Mouse (Mus musculus) erythroblast, embryonic 14.5 days (primary cell): Measurements from ENCODE around the gene Kif6. TPM values are rescaled to one million over a fixed set of nuclear protein-coding genes. Genes with fewer than 3 reads are reported as not detected.

Source experiments
- H3K27me3 ChIP-seq: 2 replicates; pipeline ENCODE4 v1.6.1; 2012; ENCODE audit warnings: inconsistent platforms; ENCODE audit not compliant: control insufficient read depth
- H3K36me3 ChIP-seq: 2 replicates; pipeline ENCODE4 v1.6.1; 2012; ENCODE audit warnings: mild to moderate bottlenecking, inconsistent platforms; ENCODE audit not compliant: control insufficient read depth
- H3K4me1 ChIP-seq: 2 replicates; pipeline ENCODE4 v1.6.1; 2012; ENCODE audit warnings: inconsistent platforms; ENCODE audit not compliant: control insufficient read depth
- H3K4me3 ChIP-seq: replicated peaks from 2 replicates; pipeline ENCODE3; 2012; ENCODE audit warnings: moderate library complexity, mild to moderate bottlenecking, inconsistent platforms
- H3K9me3 ChIP-seq: 2 replicates; pipeline ENCODE4 v1.6.1; 2012; ENCODE audit warnings: low read length, inconsistent platforms, mixed read lengths; ENCODE audit not compliant: control insufficient read depth
- GATA1 ChIP-seq: IDR thresholded peaks from 2 replicates; pipeline ENCODE4 v1.6.1; 2012; ENCODE audit warnings: low read length, inconsistent platforms, mixed read lengths
- TAL1 ChIP-seq: IDR thresholded peaks from 3 replicates; pipeline ENCODE4 v1.6.1; 2012; ENCODE audit warnings: low read length, inconsistent platforms, mixed read lengths
- polyA plus RNA-seq: library from polyadenylated mRNA; stranded (reverse); fragments of >175 nt; gene quantifications from 2 replicates; pipeline ENCODE4 v1.2.3, GENCODE M21; 2012

Gene Kif6
- polyA plus RNA-seq, 1 experiment: not detected

GRCm38 (mm10) chr17:49813893-49814640 lies 199.1 kb downstream of the Kif6 start:
- Histone ChIP-seq H3K36me3 (no peaks in the 10 kb centered on the region), H3K4me1 (no peaks in the 10 kb centered on the region), H3K27me3 (no peaks in the 10 kb centered on the region), H3K9me3 (no peaks in the 10 kb centered on the region), H3K4me3 (no peak overlapping the region)
- TF ChIP-seq GATA1 (no peak), TAL1 (no peak)

DNA sequence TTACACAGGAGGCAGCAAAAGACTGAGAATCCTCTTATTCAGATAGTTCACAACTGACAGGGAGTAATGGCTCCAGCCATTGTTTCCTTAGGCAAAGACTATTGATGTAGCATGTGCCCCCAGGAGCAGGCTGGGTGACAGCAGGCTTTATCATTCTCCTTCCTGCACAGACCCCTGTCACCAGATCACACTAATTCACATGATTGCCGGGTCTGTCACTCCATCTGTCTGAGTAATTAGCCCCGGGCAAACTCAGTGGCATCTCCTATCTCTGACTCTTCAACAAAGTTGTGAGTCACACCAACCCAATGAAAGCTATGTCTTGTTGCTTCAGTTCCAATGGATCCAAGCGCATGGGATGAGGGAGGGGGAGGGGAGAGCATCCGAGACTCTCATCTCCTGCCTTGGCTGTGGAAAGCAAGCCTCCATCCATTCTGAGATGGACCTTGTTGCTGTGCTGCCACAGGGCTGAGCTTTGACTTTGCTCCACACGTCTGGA lies 201.2 kb downstream of the Kif6 start:
- no peak overlapping the region for H3K4me3 ChIP-seq
- TF ChIP-seq TAL1: no peak
- TF ChIP-seq GATA1: no peak
- H3K36me3 ChIP-seq: no peaks in the 10 kb centered on the region
- H3K4me1 ChIP-seq: no peaks in the 10 kb centered on the region
- no peaks in the 10 kb centered on the region for H3K27me3 ChIP-seq
- no peaks in the 10 kb centered on the region for H3K9me3 ChIP-seq

DNA sequence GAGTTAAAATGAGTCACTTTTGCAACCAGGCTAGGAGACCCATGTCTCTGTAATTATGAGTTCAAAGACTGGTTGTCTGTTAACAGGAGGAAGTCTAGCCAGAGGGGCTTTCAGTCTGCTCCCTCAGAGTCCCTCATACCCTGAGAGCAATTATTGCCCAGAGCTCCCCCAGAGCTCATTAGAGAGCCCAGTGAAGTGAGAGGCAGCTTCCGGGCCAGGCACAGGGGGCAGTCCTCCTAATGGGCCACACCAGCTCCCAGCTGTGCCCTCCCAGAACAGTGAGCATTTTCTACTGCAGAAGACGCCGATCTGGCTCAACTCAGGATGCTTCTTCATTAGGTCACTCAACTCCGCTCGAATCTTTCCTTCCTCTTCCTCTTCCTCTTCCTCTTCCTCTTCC lies 201.8 kb downstream of the Kif6 start:
- no peaks in the 10 kb centered on the region for H3K4me1 ChIP-seq
- no peaks in the 10 kb centered on the region for H3K9me3 ChIP-seq
- no peaks in the 10 kb centered on the region for H3K27me3 ChIP-seq
- H3K4me3 ChIP-seq: no peak overlapping the region
- no peaks in the 10 kb centered on the region for H3K36me3 ChIP-seq
- TF ChIP-seq TAL1 (no peak), GATA1 (no peak)

GRCm38 (mm10) chr17:49820203-49820602 lies 205.3 kb downstream of the Kif6 start:
- no peaks in the 10 kb centered on the region for H3K36me3 ChIP-seq
- no peaks in the 10 kb centered on the region for H3K4me1 ChIP-seq
- TF ChIP-seq GATA1 (no peak), TAL1 (no peak)
- no peaks in the 10 kb centered on the region for H3K9me3 ChIP-seq
- no peak overlapping the region for H3K4me3 ChIP-seq
- no peaks in the 10 kb centered on the region for H3K27me3 ChIP-seq

- Histone ChIP-seq H3K9me3 (no peaks in the 10 kb centered on the region), H3K36me3 (no peaks in the 10 kb centered on the region)
- TF ChIP-seq TAL1 (no peak), GATA1 (no peak)
Observed at GRCm38 (mm10) chr17:49824142-49824840, 209.4 kb downstream of the Kif6 start.

GRCm38 (mm10) chr17:49824841-49825450 lies 210.0 kb downstream of the Kif6 start:
- H3K27me3 ChIP-seq: no peaks in the 10 kb centered on the region
- H3K4me3 ChIP-seq: no peak overlapping the region
- H3K9me3 ChIP-seq: no peaks in the 10 kb centered on the region
- TF ChIP-seq GATA1 (no peak), TAL1 (no peak)
- no peaks in the 10 kb centered on the region for H3K36me3 ChIP-seq
- no peaks in the 10 kb centered on the region for H3K4me1 ChIP-seq

More at GRCm38 (mm10) chr17:49824142-49824840, 209.4 kb downstream of the Kif6 start:
- Histone ChIP-seq H3K4me1 (no peaks in the 10 kb centered on the region), H3K4me3 (no peak overlapping the region), H3K27me3 (no peaks in the 10 kb centered on the region)

- no peaks in the 10 kb centered on the region for H3K9me3 ChIP-seq
- no peak for TF ChIP-seq GATA1
- TF ChIP-seq TAL1: no peak
Observed at GRCm38 (mm10) chr17:49825831-49826230, 210.9 kb downstream of the Kif6 start.

GRCm38 (mm10) chr17:49831745-49832144 lies 216.8 kb downstream of the Kif6 start:
- H3K36me3 ChIP-seq: no peaks in the 10 kb centered on the region
- H3K4me3 ChIP-seq: no peak overlapping the region
- TF ChIP-seq TAL1: no peak
- TF ChIP-seq GATA1: no peak
- no peaks in the 10 kb centered on the region for H3K4me1 ChIP-seq
- no peaks in the 10 kb centered on the region for H3K27me3 ChIP-seq
- no peaks in the 10 kb centered on the region for H3K9me3 ChIP-seq

More at GRCm38 (mm10) chr17:49825831-49826230, 210.9 kb downstream of the Kif6 start:
- H3K4me1 ChIP-seq: no peaks in the 10 kb centered on the region
- no peak overlapping the region for H3K4me3 ChIP-seq
- no peaks in the 10 kb centered on the region for H3K27me3 ChIP-seq
- no peaks in the 10 kb centered on the region for H3K36me3 ChIP-seq

DNA sequence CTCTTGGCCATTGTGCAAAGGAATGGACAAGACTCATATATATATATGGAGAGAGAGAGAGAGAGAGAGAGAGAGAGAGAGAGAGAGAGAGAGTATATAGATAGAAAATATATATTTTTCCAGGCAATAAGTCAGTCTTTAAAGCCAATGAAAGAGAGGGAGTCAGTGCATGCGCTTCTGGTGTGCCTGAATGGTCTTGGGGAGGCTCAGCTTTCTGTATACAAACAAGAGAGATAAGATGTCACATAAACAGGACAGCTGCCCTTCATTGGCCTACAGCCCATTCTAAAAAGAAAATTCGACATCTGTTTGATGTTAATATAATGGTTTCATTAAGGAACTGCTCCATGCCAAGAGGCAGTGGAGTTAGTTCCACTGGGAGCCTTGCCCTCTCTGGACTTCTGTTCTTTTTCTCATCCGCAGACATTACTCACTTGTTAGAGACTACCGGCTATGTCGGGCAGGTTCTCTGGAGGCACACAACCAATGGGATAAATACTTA lies 219.2 kb downstream of the Kif6 start:
- Histone ChIP-seq H3K36me3 (no peaks in the 10 kb centered on the region), H3K4me3 (no peak overlapping the region), H3K4me1 (no peaks in the 10 kb centered on the region), H3K9me3 (no peaks in the 10 kb centered on the region), H3K27me3 (no peaks in the 10 kb centered on the region)
- TF ChIP-seq GATA1: no peak
